22 mouse cellular contexts compared by ENCODE assay signal in the genomic region with DNA sequence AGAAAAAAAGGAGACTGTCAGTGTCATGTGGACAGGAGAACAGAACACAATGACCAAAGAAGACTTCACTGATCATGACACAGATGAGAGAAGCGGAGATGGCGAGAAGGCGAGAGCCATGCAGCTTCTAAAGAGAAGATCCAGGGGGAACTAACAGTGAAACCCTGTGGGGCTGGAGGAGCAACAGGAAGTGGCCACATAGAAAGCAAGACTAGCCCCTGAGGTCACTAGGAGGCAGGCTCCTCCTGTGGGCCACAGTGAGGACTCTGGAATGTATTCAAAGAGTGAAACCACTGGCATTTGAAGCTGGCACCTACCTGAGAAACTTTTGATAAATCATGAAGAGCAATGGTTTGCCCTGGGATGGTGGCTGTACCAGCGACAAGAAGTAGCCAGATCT. TPM values are rescaled to one million over a fixed set of nuclear protein-coding genes. Genes with fewer than 3 reads are reported as not detected.
A peak's percentile ranks its signal among the peaks of the same experiment; 100 is the strongest.
DNase-seq lines count a peak whose midpoint lies in the region; ATAC-seq and TF ChIP-seq lines count a peak whose summit lies in the region.
"Had no signal": no experiment of that assay in that cellular context is flagged by ENCODE, and none has a peak within 500 bp of the region (broad histone marks: within the 10 kb centered on the region; RNA-seq: fewer than 3 reads in every experiment).

No protein-coding gene starts in this region.

- in situ Hi-C loops in Patski (cut with MboI; ENCODE audit: low pct_unique_long_range_greater_than_20kb), result no loop called here

- H3K4me2 ChIP-seq in intestine, postnatal 0 days (replicated peaks; ENCODE audit: low read depth), result no peak overlapping the region
- no peak overlapping the region for H3K4me2 ChIP-seq in intestine, embryonic 15.5 days (replicated peaks)
- H3K4me2 ChIP-seq: embryonic facial prominence, embryonic 12.5 days; embryonic facial prominence, embryonic 15.5 days; heart, embryonic 13.5 days; hindbrain, embryonic 12.5 days; hindbrain, embryonic 15.5 days had no signal

- no peak overlapping the region for H3K4me3 ChIP-seq in intestine, postnatal 0 days (ENCODE audit: low read depth, low read length)
- H3K4me3 ChIP-seq in intestine, embryonic 15.5 days (replicated peaks), result no peak overlapping the region
- H3K4me3 ChIP-seq: embryonic facial prominence, embryonic 12.5 days; embryonic facial prominence, embryonic 15.5 days; heart, embryonic 13.5 days; hindbrain, embryonic 12.5 days; hindbrain, embryonic 15.5 days had no signal

- no peak for ATAC-seq in intestine, postnatal 0 days
- ATAC-seq in intestine, embryonic 15.5 days, result no peak
- ATAC-seq in Patski, result peak; percentile 67
- 0 out of 2 replicates have a peak, but pooled peaks have one; percentile 34 for ATAC-seq in megakaryocyte progenitor cell, adult 5-6 weeks (replicated peaks; ENCODE audit: poor library complexity)
- ATAC-seq: forebrain, embryonic 14.5 days; forebrain, postnatal 0 days had no signal

- WGBS in intestine, postnatal 0 days, result 91% methylated on average over 4 of the region's 4 CpGs
- 94% methylated on average over 4 of the region's 4 CpGs for WGBS in intestine, embryonic 15.5 days

- no peaks in the 10 kb centered on the region; the same call in 1 of the 2 replicates for H3K36me3 ChIP-seq in intestine, postnatal 0 days (ENCODE audit: control insufficient read depth, insufficient read depth)
- no peaks in the 10 kb centered on the region for H3K36me3 ChIP-seq in intestine, embryonic 15.5 days
- H3K36me3 ChIP-seq: embryonic facial prominence, embryonic 12.5 days; embryonic facial prominence, embryonic 15.5 days; hindbrain, embryonic 12.5 days; hindbrain, embryonic 15.5 days had no signal

- no peaks in the 10 kb centered on the region for H3K9me3 ChIP-seq in intestine, postnatal 0 days (ENCODE audit: control insufficient read depth)
- no peaks in the 10 kb centered on the region for H3K9me3 ChIP-seq in intestine, embryonic 15.5 days
- H3K9me3 ChIP-seq: embryonic facial prominence, embryonic 12.5 days; embryonic facial prominence, embryonic 15.5 days; heart, embryonic 13.5 days; hindbrain, embryonic 12.5 days; hindbrain, embryonic 15.5 days had no signal

- H3K4me1 ChIP-seq in intestine, postnatal 0 days (replicated peaks; ENCODE audit: control insufficient read depth, insufficient read depth, low read length), result no peaks in the 10 kb centered on the region
- no peaks in the 10 kb centered on the region for H3K4me1 ChIP-seq in intestine, embryonic 15.5 days (replicated peaks)
- H3K4me1 ChIP-seq: hindbrain, embryonic 12.5 days; hindbrain, embryonic 15.5 days had no signal

- peak; percentile 25; the same call in 1 of the 2 replicates for TF ChIP-seq CTCF in intestine, postnatal 0 days (IDR thresholded peaks at IDR 0.05; ENCODE audit: low read depth)
- TF ChIP-seq CTCF in Patski (IDR thresholded peaks at IDR 0.05), result peak; percentile 30

- DNase-seq in 3134 (ENCODE audit: extremely low read depth, insufficient read length, low spot score) (peak; percentile 30), Patski (ENCODE audit: low read depth, low spot score) (no peak)
- no peak for DNase-seq in kidney, postnatal 4 days
- DNase-seq in heart, adult 8-10 months (ENCODE audit: low spot score), result no peak
- DNase-seq: adrenal gland, postnatal 10 days; adrenal gland, postnatal 36 days; cerebellum, adult 18-20 months; cerebellum, adult 9-11 months; cerebellum, postnatal 25 days; forebrain, postnatal 0 days; gastrocnemius, postnatal 10 days; gastrocnemius, postnatal 36 days; heart, adult 11 months had no signal

- H3K27me3 ChIP-seq in intestine, postnatal 0 days (replicated peaks; ENCODE audit: control insufficient read depth, insufficient read depth, low read length), result no peaks in the 10 kb centered on the region
- H3K27me3 ChIP-seq in intestine, embryonic 15.5 days (replicated peaks), result no peaks in the 10 kb centered on the region
- no peaks in the 10 kb centered on the region for H3K27me3 ChIP-seq in Patski
- H3K27me3 ChIP-seq: embryonic facial prominence, embryonic 12.5 days; embryonic facial prominence, embryonic 15.5 days; heart, embryonic 13.5 days; hindbrain, embryonic 12.5 days; hindbrain, embryonic 15.5 days had no signal

- no peak overlapping the region for H3K9ac ChIP-seq in intestine, postnatal 0 days (ENCODE audit: low read depth, low read length)
- no peak overlapping the region for H3K9ac ChIP-seq in intestine, embryonic 15.5 days
- H3K9ac ChIP-seq: embryonic facial prominence, embryonic 12.5 days; embryonic facial prominence, embryonic 15.5 days; forebrain, postnatal 0 days; heart, embryonic 13.5 days; hindbrain, embryonic 12.5 days; hindbrain, embryonic 15.5 days had no signal

- CTCF ChIA-PET in Patski (lab: Charles Lee), result interaction anchor here (1.1 to 1.8 kb wide), 9 partner anchors 8 to 134 kb away, joined by 3 to 6 read pairs (median 3); no protein-coding TSS in a partner anchor

- POLR2A ChIA-PET in Patski (lab: Charles Lee), result interaction anchor here (0.6 to 0.8 kb wide), 2 partner anchors 36 to 768 kb away, joined by 3 read pairs; no protein-coding TSS in a partner anchor

- no peak overlapping the region for H3K27ac ChIP-seq in intestine, postnatal 0 days (ENCODE audit: low read depth, low read length)
- H3K27ac ChIP-seq in intestine, embryonic 15.5 days, result no peak overlapping the region
- H3K27ac ChIP-seq: embryonic facial prominence, embryonic 12.5 days; embryonic facial prominence, embryonic 15.5 days; heart, embryonic 13.5 days; hindbrain, embryonic 12.5 days; hindbrain, embryonic 15.5 days had no signal

RNA-seq across cellular contexts. Expression of a gene that starts 38.2 kb away (rescaled TPM):
- 24.3 and 24.5 TPM in 2 replicates for polyA plus RNA-seq in intestine, postnatal 0 days (2015; fragmentation: Nextera tagmentation; extraction: Ambion mirVana)
- polyA plus RNA-seq in intestine, embryonic 15.5 days (2015; fragmentation: Nextera tagmentation; extraction: Ambion mirVana), result 26.6 and 26.8 TPM in 2 replicates
- polyA plus RNA-seq in Patski (2021), result 145 TPM
- total RNA-seq in megakaryocyte progenitor cell, adult 5-6 weeks (2015), result 1.7 and 3.7 TPM in 2 replicates
- total RNA-seq in megakaryocyte progenitor cell, adult 5-6 weeks (2017), result 1.5 and 1.7 TPM in 2 replicates
- total RNA-seq in heart, adult 8-10 months (2022), result 10 to 100 TPM; 42.5 to 68.2 (median 55.1) TPM

Comparison
In these comparisons a context has a peak if more than half of its experiments do, and no peak if none do; other contexts are left out.
1. ATAC-seq: peak in Patski (single experiment) and megakaryocyte progenitor cell, adult 5-6 weeks (single experiment); none in intestine, postnatal 0 days (single experiment) and intestine, embryonic 15.5 days (single experiment).